Mouse (Mus musculus): ENCODE results near the gene Gm4952. TPM values are rescaled to one million over a fixed set of nuclear protein-coding genes. Genes with fewer than 3 reads are reported as not detected.
"Not testable (repeated sequence)": the region's sequence is repeated elsewhere in the genome, so short reads cannot be mapped to it uniquely, and the experiment has no call there.

Gene Gm4952
- polyA plus RNA-seq, 1 experiment from 2014 or later, result 0.09 TPM

GRCm38 (mm10) chr19:12633176-12633575, 33.4 kb downstream of the Gm4952 start, which contains the start of gene Glyat:
Glyat (plus strand) TSS chr19:12633308.
- no peak within 1 kb of the TSS for H3K9ac ChIP-seq (ENCODE audit: low read depth, low read length)
- no peaks in the 10 kb centered on the region for H3K27me3 ChIP-seq (ENCODE audit: control insufficient read depth, insufficient read depth, low read length)
- no peak within 1 kb of the TSS for H3K4me3 ChIP-seq (ENCODE audit: low read depth, low read length)
- 63% methylated on average over 4 of the region's 4 CpGs for WGBS (ENCODE audit: insufficient replicate concordance)
- no peak within 1 kb of the TSS for H3K4me2 ChIP-seq
- H3K4me1 ChIP-seq (ENCODE audit: control insufficient read depth, insufficient read depth, low read length), result no peaks in the 10 kb centered on the region
- no peak within 1 kb of the TSS for H3K27ac ChIP-seq (ENCODE audit: low read depth, low read length)
- ATAC-seq (replicated peaks; ENCODE audit: insufficient number of reproducible peaks, low FRiP score, low TSS enrichment), result no peak
- no peaks in the 10 kb centered on the region for H3K36me3 ChIP-seq (ENCODE audit: control insufficient read depth, insufficient read depth, low read length)
- H3K9me3 ChIP-seq (replicated peaks; ENCODE audit: control insufficient read depth, low read length), result no peaks in the 10 kb centered on the region

- no peak for ATAC-seq (replicated peaks; ENCODE audit: insufficient number of reproducible peaks, low FRiP score, low TSS enrichment)
- no peaks in the 10 kb centered on the region for H3K36me3 ChIP-seq (ENCODE audit: control insufficient read depth, insufficient read depth, low read length)
- H3K27ac ChIP-seq (ENCODE audit: low read depth, low read length), result no peak overlapping the region
- no peak overlapping the region for H3K9ac ChIP-seq (ENCODE audit: low read depth, low read length)
- H3K4me3 ChIP-seq (ENCODE audit: low read depth, low read length), result no peak overlapping the region
- no peaks in the 10 kb centered on the region for H3K4me1 ChIP-seq (ENCODE audit: control insufficient read depth, insufficient read depth, low read length)
- no peaks in the 10 kb centered on the region for H3K9me3 ChIP-seq (replicated peaks; ENCODE audit: control insufficient read depth, low read length)
- whole genome bisulfite sequencing (ENCODE audit: insufficient replicate concordance), result 79% methylated on average over 3 of the region's 3 CpGs
- H3K27me3 ChIP-seq (ENCODE audit: control insufficient read depth, insufficient read depth, low read length), result no peaks in the 10 kb centered on the region
- no peak overlapping the region for H3K4me2 ChIP-seq
Measured at GRCm38 (mm10) chr19:12634259-12634658, 34.5 kb downstream of the Gm4952 start.

- no peak overlapping the region for H3K4me3 ChIP-seq (ENCODE audit: low read depth, low read length)
- H3K4me1 ChIP-seq (ENCODE audit: control insufficient read depth, insufficient read depth, low read length), result no peaks in the 10 kb centered on the region
- ATAC-seq (replicated peaks; ENCODE audit: insufficient number of reproducible peaks, low FRiP score, low TSS enrichment), result no peak
- H3K9me3 ChIP-seq (replicated peaks; ENCODE audit: control insufficient read depth, low read length), result no peaks in the 10 kb centered on the region
- WGBS (ENCODE audit: insufficient replicate concordance), result 64% methylated on average over 4 of the region's 4 CpGs
- no peak overlapping the region for H3K27ac ChIP-seq (ENCODE audit: low read depth, low read length)
- no peak overlapping the region for H3K9ac ChIP-seq (ENCODE audit: low read depth, low read length)
- no peaks in the 10 kb centered on the region for H3K36me3 ChIP-seq (ENCODE audit: control insufficient read depth, insufficient read depth, low read length)
- no peak overlapping the region for H3K4me2 ChIP-seq
- no peaks in the 10 kb centered on the region for H3K27me3 ChIP-seq (ENCODE audit: control insufficient read depth, insufficient read depth, low read length)
Measured at GRCm38 (mm10) chr19:12634963-12635362, 35.2 kb downstream of the Gm4952 start.

- H3K27me3 ChIP-seq (ENCODE audit: control insufficient read depth, insufficient read depth, low read length), result no peaks in the 10 kb centered on the region
- H3K27ac ChIP-seq (ENCODE audit: low read depth, low read length), result no peak overlapping the region
- H3K36me3 ChIP-seq (ENCODE audit: control insufficient read depth, insufficient read depth, low read length), result no peaks in the 10 kb centered on the region
- no peak overlapping the region for H3K4me3 ChIP-seq (ENCODE audit: low read depth, low read length)
- WGBS (ENCODE audit: insufficient replicate concordance), result 65% methylated on average over 3 of the region's 3 CpGs
- H3K9ac ChIP-seq (ENCODE audit: low read depth, low read length), result no peak overlapping the region
- H3K4me1 ChIP-seq (ENCODE audit: control insufficient read depth, insufficient read depth, low read length), result no peaks in the 10 kb centered on the region
- ATAC-seq (replicated peaks; ENCODE audit: insufficient number of reproducible peaks, low FRiP score, low TSS enrichment), result no peak
- H3K4me2 ChIP-seq, result no peak overlapping the region
- 0 out of 2 replicates have a peak, but pooled peaks cover 2% of the 10 kb centered on the region for H3K9me3 ChIP-seq (replicated peaks; ENCODE audit: control insufficient read depth, low read length)
Measured at GRCm38 (mm10) chr19:12636863-12637262, 37.1 kb downstream of the Gm4952 start.

GRCm38 (mm10) chr19:12638049-12638448, 38.3 kb downstream of the Gm4952 start:
- WGBS (ENCODE audit: insufficient replicate concordance), result 70% methylated on average over 1 of the region's 1 CpGs
- no peaks in the 10 kb centered on the region for H3K36me3 ChIP-seq (ENCODE audit: control insufficient read depth, insufficient read depth, low read length)
- no peak overlapping the region for H3K4me2 ChIP-seq
- H3K27ac ChIP-seq (ENCODE audit: low read depth, low read length), result no peak overlapping the region
- 0 out of 2 replicates have a peak, but pooled peaks cover 2% of the 10 kb centered on the region for H3K9me3 ChIP-seq (replicated peaks; ENCODE audit: control insufficient read depth, low read length)
- H3K4me1 ChIP-seq (ENCODE audit: control insufficient read depth, insufficient read depth, low read length), result no peaks in the 10 kb centered on the region
- ATAC-seq (replicated peaks; ENCODE audit: insufficient number of reproducible peaks, low FRiP score, low TSS enrichment), result no peak
- no peak overlapping the region for H3K4me3 ChIP-seq (ENCODE audit: low read depth, low read length)
- no peak overlapping the region for H3K9ac ChIP-seq (ENCODE audit: low read depth, low read length)
- H3K27me3 ChIP-seq (ENCODE audit: control insufficient read depth, insufficient read depth, low read length), result no peaks in the 10 kb centered on the region

GRCm38 (mm10) chr19:12649511-12649910, 49.7 kb downstream of the Gm4952 start:
- no peak overlapping the region for H3K27ac ChIP-seq (ENCODE audit: low read depth, low read length)
- no peaks in the 10 kb centered on the region for H3K27me3 ChIP-seq (ENCODE audit: control insufficient read depth, insufficient read depth, low read length)
- no peaks in the 10 kb centered on the region for H3K4me1 ChIP-seq (ENCODE audit: control insufficient read depth, insufficient read depth, low read length)
- H3K4me2 ChIP-seq, result no peak overlapping the region
- no peak for ATAC-seq (replicated peaks; ENCODE audit: insufficient number of reproducible peaks, low FRiP score, low TSS enrichment)
- no peaks in the 10 kb centered on the region for H3K36me3 ChIP-seq (ENCODE audit: control insufficient read depth, insufficient read depth, low read length)
- no peaks in the 10 kb centered on the region for H3K9me3 ChIP-seq (replicated peaks; ENCODE audit: control insufficient read depth, low read length)
- H3K9ac ChIP-seq (ENCODE audit: low read depth, low read length), result no peak overlapping the region
- no peak overlapping the region for H3K4me3 ChIP-seq (ENCODE audit: low read depth, low read length)

- Histone ChIP-seq H3K4me2 (no peak overlapping the region), H3K27ac (ENCODE audit: low read depth, low read length) (no peak overlapping the region), H3K4me3 (ENCODE audit: low read depth, low read length) (no peak overlapping the region), H3K9me3 (replicated peaks; ENCODE audit: control insufficient read depth, low read length) (no peaks in the 10 kb centered on the region; the same call in 1 of the 2 replicates), H3K36me3 (ENCODE audit: control insufficient read depth, insufficient read depth, low read length) (no peaks in the 10 kb centered on the region), H3K4me1 (ENCODE audit: control insufficient read depth, insufficient read depth, low read length) (no peaks in the 10 kb centered on the region), H3K9ac (ENCODE audit: low read depth, low read length) (no peak overlapping the region), H3K27me3 (ENCODE audit: control insufficient read depth, insufficient read depth, low read length) (no peaks in the 10 kb centered on the region)
- no peak for ATAC-seq (replicated peaks; ENCODE audit: insufficient number of reproducible peaks, low FRiP score, low TSS enrichment)
- 72% methylated on average over 1 of the region's 1 CpGs for WGBS (ENCODE audit: insufficient replicate concordance)
Measured at GRCm38 (mm10) chr19:12666156-12666555, 66.4 kb downstream of the Gm4952 start.

- H3K4me2 ChIP-seq; H3K27ac ChIP-seq (ENCODE audit: low read depth, low read length); H3K9me3 ChIP-seq (replicated peaks; ENCODE audit: control insufficient read depth, low read length); ATAC-seq (replicated peaks; ENCODE audit: insufficient number of reproducible peaks, low FRiP score, low TSS enrichment); H3K4me1 ChIP-seq (ENCODE audit: control insufficient read depth, insufficient read depth, low read length); H3K36me3 ChIP-seq (ENCODE audit: control insufficient read depth, insufficient read depth, low read length); H3K4me3 ChIP-seq (ENCODE audit: low read depth, low read length); H3K9ac ChIP-seq (ENCODE audit: low read depth, low read length); H3K27me3 ChIP-seq (ENCODE audit: control insufficient read depth, insufficient read depth, low read length): not testable (repeated sequence)
- 89% methylated on average over 3 of the region's 3 CpGs for WGBS (ENCODE audit: insufficient replicate concordance)
Measured at GRCm38 (mm10) chr19:12668601-12669000, 68.8 kb downstream of the Gm4952 start.

- H3K27me3 ChIP-seq (ENCODE audit: control insufficient read depth, insufficient read depth, low read length), result no peaks in the 10 kb centered on the region
- no peak within 1 kb of the TSS for H3K4me2 ChIP-seq
- no peak for ATAC-seq (replicated peaks; ENCODE audit: insufficient number of reproducible peaks, low FRiP score, low TSS enrichment)
- H3K4me1 ChIP-seq (ENCODE audit: control insufficient read depth, insufficient read depth, low read length), result no peaks in the 10 kb centered on the region
- H3K9ac ChIP-seq (ENCODE audit: low read depth, low read length), result no peak within 1 kb of the TSS
- H3K9me3 ChIP-seq (replicated peaks; ENCODE audit: control insufficient read depth, low read length), result no peaks in the 10 kb centered on the region
- no peaks in the 10 kb centered on the region for H3K36me3 ChIP-seq (ENCODE audit: control insufficient read depth, insufficient read depth, low read length)
- no peak within 1 kb of the TSS for H3K4me3 ChIP-seq (ENCODE audit: low read depth, low read length)
- no peak within 1 kb of the TSS for H3K27ac ChIP-seq (ENCODE audit: low read depth, low read length)
Measured at GRCm38 (mm10) chr19:12670139-12670538, 70.4 kb downstream of the Gm4952 start, which contains the start of gene Olfr1442. Olfr1442 (plus strand) TSS chr19:12670439.
